ENCODE assay signal across 27 mouse cellular contexts in the genomic region with DNA sequence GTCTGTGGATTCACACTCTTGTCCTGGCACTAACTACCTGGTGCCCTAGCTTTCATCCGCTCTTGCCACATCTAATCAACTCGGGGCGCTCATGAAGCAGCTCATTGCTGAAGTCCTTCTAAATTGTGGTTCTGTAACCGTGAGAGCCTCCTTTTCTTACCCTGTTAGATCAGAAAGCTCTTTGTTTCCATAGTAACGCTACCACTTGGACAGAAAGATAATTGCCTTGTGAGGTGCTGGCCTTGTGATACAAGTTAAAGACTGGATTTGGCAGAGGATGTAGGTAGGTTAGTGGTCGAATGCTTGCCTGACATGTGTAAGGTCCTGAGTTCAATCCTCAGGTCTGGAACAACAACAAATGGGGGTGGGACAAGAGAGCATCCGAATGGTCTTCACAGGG.
DNase-seq lines count a peak whose midpoint lies in the region; ATAC-seq and TF ChIP-seq lines count a peak whose summit lies in the region.
"Had no signal": no experiment of that assay in that cellular context is flagged by ENCODE, and none has a peak within 500 bp of the region (broad histone marks: within the 10 kb centered on the region; RNA-seq: fewer than 3 reads in every experiment).

No protein-coding gene starts in this region.

- no peaks in the 10 kb centered on the region for H3K27me3 ChIP-seq in forebrain, embryonic 13.5 days
- H3K27me3 ChIP-seq in forebrain, postnatal 0 days (ENCODE audit: insufficient read depth, low read length): no peaks in the 10 kb centered on the region
- no peaks in the 10 kb centered on the region for H3K27me3 ChIP-seq in hindbrain, postnatal 0 days (ENCODE audit: insufficient read depth, low read length)
- H3K27me3 ChIP-seq in hindbrain, embryonic 10.5 days (ENCODE audit: insufficient read depth, poor library complexity, severe bottlenecking): no peaks in the 10 kb centered on the region
- no peaks in the 10 kb centered on the region for H3K27me3 ChIP-seq in midbrain, postnatal 0 days (ENCODE audit: insufficient read depth, low read length)
- no peaks in the 10 kb centered on the region for H3K27me3 ChIP-seq in midbrain, embryonic 10.5 days (ENCODE audit: low read depth, poor library complexity, severe bottlenecking)
- H3K27me3 ChIP-seq: heart, embryonic 13.5 days; hindbrain, embryonic 13.5 days; Patski had no signal

- no peak overlapping the region for H3K9ac ChIP-seq in forebrain, embryonic 13.5 days
- H3K9ac ChIP-seq in forebrain, postnatal 0 days: no peak overlapping the region
- no peak overlapping the region for H3K9ac ChIP-seq in hindbrain, postnatal 0 days (replicated peaks; ENCODE audit: low read length)
- no peak overlapping the region for H3K9ac ChIP-seq in midbrain, postnatal 0 days (replicated peaks; ENCODE audit: low read length, poor library complexity, severe bottlenecking)
- H3K9ac ChIP-seq: heart, embryonic 13.5 days; hindbrain, embryonic 13.5 days had no signal

- H3K36me3 ChIP-seq in forebrain, embryonic 13.5 days (ENCODE audit: poor library complexity, severe bottlenecking): no peaks in the 10 kb centered on the region
- no peaks in the 10 kb centered on the region for H3K36me3 ChIP-seq in forebrain, postnatal 0 days (ENCODE audit: insufficient read depth)
- no peaks in the 10 kb centered on the region for H3K36me3 ChIP-seq in hindbrain, postnatal 0 days (ENCODE audit: insufficient read depth, low read length)
- no peaks in the 10 kb centered on the region for H3K36me3 ChIP-seq in hindbrain, embryonic 10.5 days
- no peaks in the 10 kb centered on the region for H3K36me3 ChIP-seq in midbrain, postnatal 0 days (ENCODE audit: insufficient read depth, low read length)
- H3K36me3 ChIP-seq in midbrain, embryonic 10.5 days: no peaks in the 10 kb centered on the region
- H3K36me3 ChIP-seq: forebrain, embryonic 10.5 days; G1E; heart, embryonic 10.5 days; heart, embryonic 13.5 days; hindbrain, embryonic 13.5 days had no signal

- no peaks in the 10 kb centered on the region for H3K9me3 ChIP-seq in forebrain, embryonic 13.5 days (replicated peaks)
- no peaks in the 10 kb centered on the region for H3K9me3 ChIP-seq in forebrain, postnatal 0 days (ENCODE audit: low read length)
- H3K9me3 ChIP-seq in hindbrain, postnatal 0 days (ENCODE audit: low read length): no peaks in the 10 kb centered on the region
- H3K9me3 ChIP-seq in hindbrain, embryonic 10.5 days: no peaks in the 10 kb centered on the region
- H3K9me3 ChIP-seq in midbrain, postnatal 0 days (ENCODE audit: low read length): no peaks in the 10 kb centered on the region
- no peaks in the 10 kb centered on the region for H3K9me3 ChIP-seq in midbrain, embryonic 10.5 days (replicated peaks)
- H3K9me3 ChIP-seq: forebrain, embryonic 10.5 days; G1E; heart, embryonic 10.5 days; heart, embryonic 13.5 days; hindbrain, embryonic 13.5 days had no signal

- peaks cover 44% of the 10 kb centered on the region for H3K4me1 ChIP-seq in forebrain, embryonic 13.5 days
- H3K4me1 ChIP-seq in forebrain, postnatal 0 days (ENCODE audit: insufficient read depth): peaks cover 8% of the 10 kb centered on the region; the same call in 1 of the 2 replicates
- H3K4me1 ChIP-seq in hindbrain, postnatal 0 days (ENCODE audit: insufficient read depth, low read length): 0 out of 2 replicates have a peak, but pooled peaks cover 5% of the 10 kb centered on the region
- peaks cover 29% of the 10 kb centered on the region for H3K4me1 ChIP-seq in hindbrain, embryonic 10.5 days (replicated peaks)
- H3K4me1 ChIP-seq in midbrain, postnatal 0 days (ENCODE audit: insufficient read depth, low read length): peaks cover 9% of the 10 kb centered on the region; the same call in 1 of the 2 replicates
- peaks cover 39% of the 10 kb centered on the region for H3K4me1 ChIP-seq in midbrain, embryonic 10.5 days

- H3K4me2 ChIP-seq in forebrain, embryonic 13.5 days: no peak overlapping the region
- no peak overlapping the region for H3K4me2 ChIP-seq in forebrain, postnatal 0 days (ENCODE audit: low read depth)
- no peak overlapping the region for H3K4me2 ChIP-seq in hindbrain, postnatal 0 days (ENCODE audit: low read depth, low read length)
- no peak overlapping the region for H3K4me2 ChIP-seq in midbrain, postnatal 0 days (ENCODE audit: low read depth, low read length, poor library complexity, severe bottlenecking)
- H3K4me2 ChIP-seq: heart, embryonic 13.5 days; hindbrain, embryonic 13.5 days had no signal

- WGBS in forebrain, embryonic 13.5 days: 61% methylated on average over 7 of the region's 7 CpGs
- 53% methylated on average over 7 of the region's 7 CpGs for WGBS in forebrain, postnatal 0 days
- 73% methylated on average over 7 of the region's 7 CpGs for WGBS in hindbrain, postnatal 0 days
- WGBS in hindbrain, embryonic 10.5 days: 86% methylated on average over 7 of the region's 7 CpGs
- WGBS in midbrain, postnatal 0 days: 67% methylated on average over 7 of the region's 7 CpGs
- WGBS in midbrain, embryonic 10.5 days: 89% methylated on average over 7 of the region's 7 CpGs

- ATAC-seq in forebrain, embryonic 13.5 days: no peak
- no peak for ATAC-seq in forebrain, postnatal 0 days
- ATAC-seq in hindbrain, postnatal 0 days: no peak
- no peak for ATAC-seq in midbrain, postnatal 0 days (ENCODE audit: low FRiP score)
- ATAC-seq: forebrain, embryonic 16.5 days; hindbrain, embryonic 16.5 days; inflammation-experienced regulatory T-cells, adult 6 months; intestine, embryonic 16.5 days; Patski had no signal

- H3K4me3 ChIP-seq in forebrain, embryonic 13.5 days: no peak overlapping the region
- H3K4me3 ChIP-seq in forebrain, postnatal 0 days (ENCODE audit: low read depth, low read length): no peak overlapping the region
- no peak overlapping the region for H3K4me3 ChIP-seq in hindbrain, postnatal 0 days (ENCODE audit: low read length)
- no peak overlapping the region for H3K4me3 ChIP-seq in hindbrain, embryonic 10.5 days
- no peak overlapping the region for H3K4me3 ChIP-seq in midbrain, postnatal 0 days (ENCODE audit: low read depth, low read length)
- H3K4me3 ChIP-seq in midbrain, embryonic 10.5 days: no peak overlapping the region
- H3K4me3 ChIP-seq: forebrain, embryonic 10.5 days; gastrocnemius, adult 2 months; heart, adult 2 months; heart, embryonic 10.5 days; heart, embryonic 13.5 days; hindbrain, embryonic 13.5 days had no signal

- DNase-seq in forebrain, postnatal 0 days: no peak
- peak; percentile 40 for DNase-seq in hindbrain, postnatal 0 days (ENCODE audit: low spot score)
- DNase-seq in hindbrain, embryonic 10.5 days (ENCODE audit: low spot score): no peak
- DNase-seq in midbrain, postnatal 0 days (ENCODE audit: low spot score): peak; percentile 42
- no peak for DNase-seq in midbrain, embryonic 10.5 days (ENCODE audit: low spot score)
- no peak for DNase-seq in urinary bladder, adult 2 months (ENCODE audit: low spot score)
- DNase-seq in ovary, postnatal 14 days (ENCODE audit: low spot score): no peak
- DNase-seq: adrenal gland, adult 2 months; adrenal gland, postnatal 14 days; cerebellum, adult 18-20 months; cerebellum, adult 9-10 months; cerebellum, postnatal 14 days; gastrocnemius, adult 2 months; gastrocnemius, postnatal 14 days; heart, adult 2 months; heart, postnatal 14 days had no signal

- H3K27ac ChIP-seq in forebrain, embryonic 13.5 days: peak overlapping the region; percentile 19; the same call in 1 of the 2 replicates
- H3K27ac ChIP-seq in forebrain, postnatal 0 days (ENCODE audit: low read depth, low read length): no peak overlapping the region
- no peak overlapping the region; the same call in 1 of the 2 replicates for H3K27ac ChIP-seq in hindbrain, postnatal 0 days
- no peak overlapping the region for H3K27ac ChIP-seq in hindbrain, embryonic 10.5 days
- H3K27ac ChIP-seq in midbrain, postnatal 0 days (ENCODE audit: low read depth, low read length): no peak overlapping the region; the same call in 1 of the 2 replicates
- H3K27ac ChIP-seq in midbrain, embryonic 10.5 days (replicated peaks): no peak overlapping the region
- H3K27ac ChIP-seq: forebrain, embryonic 10.5 days; gastrocnemius, adult 2 months; heart, adult 2 months; heart, embryonic 10.5 days; heart, embryonic 13.5 days; hindbrain, embryonic 13.5 days had no signal

- TF ChIP-seq CTCF in forebrain, postnatal 0 days (IDR thresholded peaks at IDR 0.05; ENCODE audit: low read depth): no peak
- no peak for TF ChIP-seq CTCF in hindbrain, postnatal 0 days (IDR thresholded peaks at IDR 0.05; ENCODE audit: low read depth)
- no peak for TF ChIP-seq CTCF in midbrain, postnatal 0 days (IDR thresholded peaks at IDR 0.05)

Comparison
In these comparisons a context has a peak if more than half of its experiments do, and no peak if none do; other contexts are left out.
1. DNase-seq: peak in hindbrain, postnatal 0 days (single experiment) and midbrain, postnatal 0 days (single experiment); none in forebrain, postnatal 0 days (single experiment), hindbrain, embryonic 10.5 days (single experiment), midbrain, embryonic 10.5 days (single experiment), urinary bladder, adult 2 months (single experiment) and ovary, postnatal 14 days (single experiment).